ENCODE assay signal across 9 mouse cellular contexts in the genomic region with DNA sequence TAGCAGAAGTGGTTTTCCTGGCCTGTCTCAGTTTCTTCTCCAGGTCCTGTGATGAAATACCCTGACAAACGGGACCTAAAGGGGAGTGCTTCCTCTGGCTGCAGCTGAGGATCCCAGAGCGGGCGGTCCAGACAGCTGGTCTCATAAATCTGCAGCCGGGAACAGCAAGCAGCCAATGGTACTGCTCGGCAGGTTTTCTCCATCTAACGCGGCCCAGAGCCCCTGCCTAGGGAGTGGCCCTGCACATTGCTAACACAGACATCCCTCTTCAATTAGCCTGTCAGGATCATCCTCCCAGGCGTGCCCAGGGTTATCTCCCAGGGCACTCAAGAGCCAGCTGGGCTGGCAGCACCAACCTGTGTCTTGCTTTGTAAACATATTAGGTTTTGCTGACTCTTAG. TPM values are rescaled to one million over a fixed set of nuclear protein-coding genes. Genes with fewer than 3 reads are reported as not detected.
A peak's percentile ranks its signal among the peaks of the same experiment; 100 is the strongest.
DNase-seq lines count a peak whose midpoint lies in the region; ATAC-seq and TF ChIP-seq lines count a peak whose summit lies in the region.
"Had no signal": no experiment of that assay in that cellular context is flagged by ENCODE, and none has a peak within 500 bp of the region (broad histone marks: within the 10 kb centered on the region; RNA-seq: fewer than 3 reads in every experiment).

No protein-coding gene starts in this region.

- H3K9ac ChIP-seq in intestine, embryonic 14.5 days (ENCODE audit: low read length) = no peak overlapping the region
- no peak overlapping the region for H3K9ac ChIP-seq in intestine, postnatal 0 days (ENCODE audit: low read depth, low read length)
- no peak overlapping the region for H3K9ac ChIP-seq in hindbrain, embryonic 12.5 days
- H3K9ac ChIP-seq in midbrain, embryonic 14.5 days (replicated peaks; ENCODE audit: low read length) = peak overlapping the region; percentile 37; the same call in 1 of the 2 replicates

- DNase-seq in intestine, embryonic 14.5 days (ENCODE audit: low spot score) = peak; percentile 68
- peak; percentile 77 for DNase-seq in embryo, embryonic 10.5 days (ENCODE audit: low spot score)
- peak; percentile 49 for DNase-seq in midbrain, embryonic 14.5 days
- no peak for DNase-seq in heart, postnatal 10 days
- no peak for DNase-seq in cerebellum, postnatal 36 days
- no peak for DNase-seq in ovary, postnatal 36 days (ENCODE audit: low spot score)
- DNase-seq: cerebellum, adult 18-20 months had no signal

- H3K4me3 ChIP-seq in intestine, embryonic 14.5 days (ENCODE audit: low read depth, low read length) = no peak overlapping the region
- no peak overlapping the region for H3K4me3 ChIP-seq in intestine, postnatal 0 days (ENCODE audit: low read depth, low read length)
- no peak overlapping the region for H3K4me3 ChIP-seq in hindbrain, embryonic 12.5 days
- no peak overlapping the region for H3K4me3 ChIP-seq in midbrain, embryonic 14.5 days (replicated peaks; ENCODE audit: low read depth, low read length)

- no peaks in the 10 kb centered on the region for H3K9me3 ChIP-seq in intestine, embryonic 14.5 days (ENCODE audit: control insufficient read depth, low read length)
- H3K9me3 ChIP-seq in intestine, postnatal 0 days (ENCODE audit: control insufficient read depth) = no peaks in the 10 kb centered on the region
- H3K9me3 ChIP-seq in hindbrain, embryonic 12.5 days (replicated peaks) = no peaks in the 10 kb centered on the region
- no peaks in the 10 kb centered on the region for H3K9me3 ChIP-seq in midbrain, embryonic 14.5 days (ENCODE audit: control insufficient read depth, low read length)

- 0 out of 2 replicates have a peak, but pooled peaks cover 8% of the 10 kb centered on the region for H3K36me3 ChIP-seq in intestine, embryonic 14.5 days (ENCODE audit: control insufficient read depth, insufficient read depth, low read length)
- 0 out of 2 replicates have a peak, but pooled peaks cover 5% of the 10 kb centered on the region for H3K36me3 ChIP-seq in intestine, postnatal 0 days (ENCODE audit: control insufficient read depth, insufficient read depth)
- H3K36me3 ChIP-seq in hindbrain, embryonic 12.5 days = no peaks in the 10 kb centered on the region
- no peaks in the 10 kb centered on the region for H3K36me3 ChIP-seq in midbrain, embryonic 14.5 days (ENCODE audit: control insufficient read depth, insufficient read depth, low read length)

- WGBS in intestine, embryonic 14.5 days = 11% methylated on average over 8 of the region's 8 CpGs
- 34% methylated on average over 8 of the region's 8 CpGs for WGBS in intestine, postnatal 0 days
- WGBS in hindbrain, embryonic 12.5 days = 19% methylated on average over 8 of the region's 8 CpGs
- 22% methylated on average over 8 of the region's 8 CpGs for WGBS in midbrain, embryonic 14.5 days

- peaks cover 18% of the 10 kb centered on the region; the same call in 1 of the 2 replicates for H3K4me1 ChIP-seq in intestine, embryonic 14.5 days (replicated peaks; ENCODE audit: control insufficient read depth, insufficient read depth, low read length)
- H3K4me1 ChIP-seq in intestine, postnatal 0 days (replicated peaks; ENCODE audit: control insufficient read depth, insufficient read depth, low read length) = no peaks in the 10 kb centered on the region
- peaks cover 13% of the 10 kb centered on the region for H3K4me1 ChIP-seq in hindbrain, embryonic 12.5 days
- H3K4me1 ChIP-seq in midbrain, embryonic 14.5 days (ENCODE audit: control insufficient read depth, insufficient read depth, low read length) = 0 out of 2 replicates have a peak, but pooled peaks cover 3% of the 10 kb centered on the region

- intact Hi-C loops in heart, postnatal 10 days (cut with DNase I) = no loop called here

- H3K27ac ChIP-seq in intestine, embryonic 14.5 days (ENCODE audit: low read depth) = 0 out of 2 replicates have a peak overlapping the region, but pooled peaks have one; percentile 18
- no peak overlapping the region for H3K27ac ChIP-seq in intestine, postnatal 0 days (ENCODE audit: low read depth, low read length)
- peak overlapping the region; percentile 71 for H3K27ac ChIP-seq in hindbrain, embryonic 12.5 days
- H3K27ac ChIP-seq in midbrain, embryonic 14.5 days (replicated peaks; ENCODE audit: low read depth, low read length) = 0 out of 2 replicates have a peak overlapping the region, but pooled peaks have one; percentile 32

- H3K27me3 ChIP-seq in intestine, embryonic 14.5 days (replicated peaks; ENCODE audit: control insufficient read depth, insufficient read depth, low read length) = no peaks in the 10 kb centered on the region
- no peaks in the 10 kb centered on the region for H3K27me3 ChIP-seq in intestine, postnatal 0 days (replicated peaks; ENCODE audit: control insufficient read depth, insufficient read depth, low read length)
- H3K27me3 ChIP-seq in hindbrain, embryonic 12.5 days = no peaks in the 10 kb centered on the region
- H3K27me3 ChIP-seq in midbrain, embryonic 14.5 days (ENCODE audit: control insufficient read depth, insufficient read depth, low read length) = no peaks in the 10 kb centered on the region

- ATAC-seq in intestine, embryonic 14.5 days (replicated peaks; ENCODE audit: low FRiP score, low TSS enrichment, low read depth) = 0 out of 2 replicates have a peak, but pooled peaks have one; percentile 60
- no peak for ATAC-seq in intestine, postnatal 0 days
- ATAC-seq in hindbrain, embryonic 12.5 days (ENCODE audit: low FRiP score) = peak; percentile 91
- ATAC-seq in midbrain, embryonic 14.5 days (ENCODE audit: low FRiP score, low TSS enrichment) = no peak; the same call in 1 of the 2 replicates

- TF ChIP-seq CTCF in intestine, postnatal 0 days (IDR thresholded peaks at IDR 0.05; ENCODE audit: low read depth) = no peak

- no peak overlapping the region for H3K4me2 ChIP-seq in intestine, embryonic 14.5 days (ENCODE audit: low read length)
- H3K4me2 ChIP-seq in intestine, postnatal 0 days (replicated peaks; ENCODE audit: low read depth) = no peak overlapping the region
- no peak overlapping the region for H3K4me2 ChIP-seq in hindbrain, embryonic 12.5 days (replicated peaks)
- 0 out of 2 replicates have a peak overlapping the region, but pooled peaks have one; percentile 8 for H3K4me2 ChIP-seq in midbrain, embryonic 14.5 days (ENCODE audit: low read length)

RNA-seq across cellular contexts. Expression of a gene that starts 38.3 kb away (rescaled TPM):
- 27.6 and 28.7 TPM in 2 replicates for polyA plus RNA-seq in intestine, embryonic 14.5 days (2014; fragmentation: Nextera tagmentation; extraction: Ambion mirVana)
- polyA plus RNA-seq in intestine, postnatal 0 days (2015; fragmentation: Nextera tagmentation; extraction: Ambion mirVana) = 7.1 and 7.7 TPM in 2 replicates
- polyA plus RNA-seq in hindbrain, embryonic 12.5 days (2016; fragmentation: Nextera tagmentation; extraction: Ambion mirVana) = 15.9 and 18.9 TPM in 2 replicates
- 13.1 and 15.6 TPM in 2 replicates for polyA plus RNA-seq in midbrain, embryonic 14.5 days (2014; fragmentation: Nextera tagmentation; extraction: Ambion mirVana)
- total RNA-seq in heart, postnatal 10 days (2021) = 1 to 10 TPM; 7.7 to 8.8 TPM

Comparison
In these comparisons a context has a peak if more than half of its experiments do, and no peak if none do; other contexts are left out.
1. ATAC-seq: peak in intestine, embryonic 14.5 days (single experiment) and hindbrain, embryonic 12.5 days (single experiment); none in intestine, postnatal 0 days (single experiment) and midbrain, embryonic 14.5 days (single experiment).
2. DNase-seq: peak in intestine, embryonic 14.5 days (single experiment), embryo, embryonic 10.5 days (single experiment) and midbrain, embryonic 14.5 days (single experiment); none in heart, postnatal 10 days (0 of 2), cerebellum, postnatal 36 days (0 of 2) and ovary, postnatal 36 days (single experiment).